Mouse (Mus musculus) yolk sac, embryonic 10.5 days (tissue): ENCODE measurements around the gene Gcsh.
A peak's percentile ranks its signal among the peaks of the same experiment; 100 is the strongest.

Experiments
- DNase-seq: peaks from one replicate; pipeline ENCODE4 v3.0.0-alpha.2; 2017; ENCODE audit warnings: low spot score

Gene Gcsh

GRCm38 (mm10) chr8:116993095-116993867, at the start of gene Gcsh:
Gene Gcsh (minus strand): TSS chr8:116993537.
- peak; percentile 100 for DNase-seq

GRCm38 (mm10) chr8:117039843-117040242, 46.5 kb upstream of the Gcsh start:
- no peak for DNase-seq

GRCm38 (mm10) chr8:117037374-117037935, 44.1 kb upstream of the Gcsh start:
- DNase-seq, result peak; percentile 71

GRCm38 (mm10) chr8:117033393-117033792, 40.1 kb upstream of the Gcsh start:
- peak; percentile 30 for DNase-seq

DNA sequence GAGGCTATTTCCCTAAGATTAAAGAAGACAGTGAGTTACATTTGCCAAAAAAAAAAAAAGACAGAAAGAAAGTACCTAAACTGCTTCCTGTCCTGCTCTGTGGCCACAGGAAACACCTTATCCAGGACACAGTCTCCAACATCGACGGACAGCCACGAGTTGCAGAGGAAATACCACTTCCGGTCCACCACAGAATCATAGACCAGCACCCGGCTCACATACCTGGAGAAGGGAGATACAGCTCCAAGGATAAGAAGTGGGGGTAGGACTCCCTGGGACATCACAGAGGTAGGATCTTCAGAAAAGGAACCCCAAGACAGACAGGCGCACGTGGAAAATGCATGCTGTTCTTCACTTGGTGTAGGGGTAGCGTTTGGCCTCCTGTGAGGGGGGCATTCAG, 39.3 kb upstream of the Gcsh start:
- DNase-seq, result no peak

DNA sequence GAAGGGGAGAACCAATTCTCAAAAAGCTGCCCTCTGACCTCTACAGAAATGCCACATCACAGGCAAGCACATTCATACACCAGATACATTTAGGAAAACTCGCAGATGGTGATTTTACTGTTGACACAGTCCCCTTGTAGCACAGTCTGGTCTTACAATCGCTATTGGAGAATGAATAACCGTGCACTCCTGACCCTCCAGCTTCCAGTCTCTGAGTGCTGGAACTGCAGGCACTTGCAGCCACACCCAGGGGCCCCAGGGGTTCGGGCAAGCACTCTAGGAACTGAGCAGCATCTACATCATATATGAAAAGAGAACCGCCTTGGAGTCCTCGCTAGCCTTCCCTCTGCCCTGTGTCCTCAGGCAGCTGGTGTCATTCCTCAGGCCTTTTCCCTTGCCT, 38.1 kb upstream of the Gcsh start:
- peak; percentile 36 for DNase-seq

DNA sequence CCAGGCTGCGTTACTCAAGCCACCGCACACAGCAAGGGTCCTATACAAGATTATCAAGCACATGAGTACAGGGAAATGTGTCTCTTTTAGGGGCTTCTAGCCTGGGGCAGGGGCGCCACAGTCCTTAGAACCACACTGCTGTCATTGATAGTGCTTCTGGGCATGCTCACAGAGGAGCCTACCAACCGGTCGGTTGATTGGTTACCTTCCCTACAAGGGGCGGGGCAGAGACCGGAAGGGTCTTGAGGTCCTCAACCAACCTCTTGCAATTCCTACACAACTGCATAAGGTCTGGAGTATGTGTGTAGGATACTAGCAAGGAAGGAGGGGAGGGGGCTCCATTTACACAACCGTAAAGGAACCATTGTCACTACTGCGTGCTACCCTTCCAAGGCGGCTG, 35.3 kb upstream of the Gcsh start:
- peak; percentile 32 for DNase-seq

- DNase-seq, result no peak
Observed at GRCm38 (mm10) chr8:117027601-117028000, 34.3 kb upstream of the Gcsh start.

GRCm38 (mm10) chr8:117022297-117022993, 29.1 kb upstream of the Gcsh start:
- DNase-seq, result no peak

DNA sequence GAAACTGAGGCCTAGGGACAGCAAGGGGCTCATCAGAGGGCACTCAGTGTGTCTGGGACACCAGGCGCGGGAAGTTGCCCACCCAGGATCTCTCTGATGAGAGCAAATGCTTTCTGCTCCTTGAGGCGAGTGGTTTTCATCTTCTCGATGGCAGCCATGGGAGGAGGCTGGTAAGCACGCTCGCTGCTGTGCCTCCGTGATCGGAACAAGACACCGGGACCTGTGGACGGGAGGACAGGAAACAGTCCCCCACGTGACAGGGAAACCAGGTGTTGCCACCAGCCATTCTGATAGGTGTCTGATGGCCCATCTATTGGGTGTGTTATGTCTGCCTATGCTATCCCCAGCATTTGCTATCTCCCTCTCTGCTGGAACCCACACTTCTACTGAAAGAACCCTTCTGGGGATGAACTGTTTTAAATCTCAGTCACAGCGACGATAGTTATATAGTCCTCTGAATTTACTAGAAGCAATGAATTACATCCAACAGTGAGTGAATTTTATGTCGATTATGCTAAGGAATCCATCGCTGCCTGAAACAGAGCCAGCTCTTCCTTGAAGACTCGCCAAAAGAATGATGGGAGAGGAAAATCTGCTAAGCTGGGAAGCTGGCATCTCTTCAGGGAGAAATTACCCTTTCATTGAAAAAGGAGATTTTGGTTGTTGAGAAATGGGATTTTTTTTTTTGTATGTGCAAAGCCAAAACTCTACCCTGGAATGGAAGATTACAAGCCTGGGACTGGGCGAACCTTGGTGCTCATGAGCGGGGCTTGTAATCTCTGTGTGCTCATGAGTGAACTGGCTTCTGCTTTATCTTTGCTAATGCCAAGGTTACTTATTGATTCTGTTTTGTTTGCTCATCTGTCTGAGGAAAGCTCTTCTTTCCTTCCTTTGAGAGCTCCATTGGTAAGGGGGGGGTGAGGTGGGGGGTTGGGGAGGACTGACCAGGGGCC, 26.3 kb upstream of the Gcsh start:
- DNase-seq, result peak; percentile 58

DNA sequence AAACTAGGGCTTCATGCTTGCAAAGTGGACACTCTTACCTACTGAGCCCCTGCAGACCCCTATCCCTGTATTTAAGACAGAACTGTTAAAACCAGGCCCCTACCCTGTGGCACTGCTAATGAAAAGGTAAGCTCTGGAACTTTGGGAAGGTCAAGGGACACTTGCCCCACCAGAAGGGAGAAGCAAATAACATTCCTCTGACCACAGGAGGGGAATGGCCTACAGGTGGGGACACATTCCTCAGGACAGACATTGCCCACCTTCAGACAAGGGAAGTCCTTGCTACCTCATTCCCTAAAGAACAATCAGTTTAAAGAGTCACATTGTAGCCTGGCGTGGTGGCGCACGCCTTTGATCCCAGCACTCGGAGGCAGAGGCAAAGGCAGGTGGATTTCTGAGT, 24.6 kb upstream of the Gcsh start:
- no peak for DNase-seq

DNA sequence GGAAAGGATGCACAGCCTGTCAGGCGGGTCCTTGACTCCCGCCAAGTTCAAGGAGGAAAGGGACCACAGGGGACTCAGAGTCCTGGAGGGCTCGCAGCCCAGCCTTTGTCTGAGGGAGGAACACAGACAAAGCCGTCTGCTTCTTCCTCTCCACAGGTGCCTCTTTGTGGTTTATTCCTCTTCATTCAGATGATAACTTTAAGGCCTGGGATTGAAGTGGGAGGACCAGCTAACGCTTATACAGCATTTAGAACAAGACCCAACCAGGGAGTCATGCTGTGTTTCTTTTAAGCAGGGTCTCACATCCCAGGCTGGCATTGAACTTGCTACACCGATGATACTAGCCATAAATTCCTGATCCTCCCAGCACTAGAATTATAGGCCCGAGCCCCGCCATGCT, 23.7 kb upstream of the Gcsh start:
- DNase-seq, result no peak

DNA sequence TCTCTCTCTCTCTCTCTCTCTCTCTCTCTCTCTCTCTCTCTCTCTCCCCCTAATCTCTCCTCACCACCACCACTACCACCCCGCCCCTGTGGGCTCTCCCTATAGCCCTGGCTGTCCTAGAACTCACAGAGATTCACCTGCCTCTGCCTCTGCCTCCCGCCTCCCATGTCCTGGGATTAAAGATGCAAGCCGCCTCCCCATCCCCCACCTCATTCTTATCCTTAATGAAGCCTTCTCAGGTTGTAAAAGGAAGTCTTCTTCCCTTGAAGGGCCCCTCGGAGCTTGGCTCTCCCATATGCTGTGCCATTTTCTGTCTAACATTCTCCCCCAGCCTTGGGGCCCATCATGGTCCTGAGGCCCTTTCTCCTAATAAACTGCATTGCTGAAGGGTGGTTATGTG, 22.3 kb upstream of the Gcsh start:
- DNase-seq, result no peak

- DNase-seq, result no peak
Observed at GRCm38 (mm10) chr8:117011366-117011765, 18.0 kb upstream of the Gcsh start.

GRCm38 (mm10) chr8:116994016-116994716, 829 bp upstream of the Gcsh start:
- DNase-seq, result no peak

DNA sequence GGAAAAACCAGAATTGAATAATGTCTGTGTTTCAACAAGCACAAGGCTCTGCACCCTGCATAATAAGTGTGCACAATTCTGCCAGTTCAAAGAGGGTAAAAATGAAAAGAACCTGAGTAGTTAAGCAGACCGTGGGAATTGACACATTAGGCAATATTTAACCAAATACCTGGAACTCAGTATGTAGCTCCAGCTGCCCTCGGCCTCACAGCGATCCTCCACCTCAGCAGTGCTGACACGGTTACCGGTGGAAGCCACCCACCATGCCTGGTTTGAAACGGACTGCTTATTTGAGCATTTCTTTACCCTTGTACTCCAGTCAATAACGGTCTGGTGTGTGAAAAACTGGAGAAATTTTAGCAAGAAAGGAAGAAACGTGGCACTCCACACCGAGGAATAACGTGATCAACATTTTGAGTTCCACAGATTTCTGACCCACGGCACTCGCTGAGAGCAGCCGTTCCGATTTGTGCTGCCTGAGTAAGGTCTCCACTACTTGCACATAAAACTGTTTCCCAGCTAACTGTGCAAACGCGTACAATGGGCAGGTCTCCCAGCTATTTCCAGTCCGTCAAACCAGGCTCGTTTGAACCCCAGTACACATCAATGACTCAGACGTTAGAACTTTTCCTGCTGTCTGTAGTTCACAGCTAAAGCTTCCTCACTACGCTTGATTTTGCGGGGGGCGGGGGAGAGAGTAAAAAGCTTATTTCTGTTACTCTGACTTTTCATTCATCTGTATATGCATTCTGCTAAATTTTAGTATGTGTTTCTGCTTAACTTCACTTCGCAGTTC, 963 bp downstream of the Gcsh start:
- peak; percentile 73 for DNase-seq

- DNase-seq, result peak; percentile 69
Observed at GRCm38 (mm10) chr8:116991241-116991640, 2.1 kb downstream of the Gcsh start.

- no peak for DNase-seq
Observed at GRCm38 (mm10) chr8:116989842-116990241, 3.5 kb downstream of the Gcsh start.

DNA sequence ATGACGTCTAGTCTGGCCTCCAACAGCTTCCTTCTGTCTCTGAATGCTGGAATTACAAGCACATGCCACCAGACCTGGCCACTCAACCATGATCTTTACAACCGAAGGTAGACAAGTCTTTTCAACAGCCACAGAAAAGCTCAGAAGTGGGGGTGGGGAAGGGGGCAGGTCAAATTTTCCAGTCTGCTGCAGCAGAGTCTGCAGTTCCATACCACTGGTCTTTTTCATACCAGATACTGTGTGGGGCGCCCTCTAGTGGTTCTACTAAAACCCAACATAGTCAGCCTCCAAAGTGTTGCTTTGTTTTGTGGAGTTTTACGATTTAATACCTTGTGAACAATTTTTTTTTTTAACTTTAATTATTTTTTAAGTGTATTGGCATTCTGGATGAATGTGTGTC, 13.2 kb downstream of the Gcsh start:
- DNase-seq, result peak; percentile 65

DNA sequence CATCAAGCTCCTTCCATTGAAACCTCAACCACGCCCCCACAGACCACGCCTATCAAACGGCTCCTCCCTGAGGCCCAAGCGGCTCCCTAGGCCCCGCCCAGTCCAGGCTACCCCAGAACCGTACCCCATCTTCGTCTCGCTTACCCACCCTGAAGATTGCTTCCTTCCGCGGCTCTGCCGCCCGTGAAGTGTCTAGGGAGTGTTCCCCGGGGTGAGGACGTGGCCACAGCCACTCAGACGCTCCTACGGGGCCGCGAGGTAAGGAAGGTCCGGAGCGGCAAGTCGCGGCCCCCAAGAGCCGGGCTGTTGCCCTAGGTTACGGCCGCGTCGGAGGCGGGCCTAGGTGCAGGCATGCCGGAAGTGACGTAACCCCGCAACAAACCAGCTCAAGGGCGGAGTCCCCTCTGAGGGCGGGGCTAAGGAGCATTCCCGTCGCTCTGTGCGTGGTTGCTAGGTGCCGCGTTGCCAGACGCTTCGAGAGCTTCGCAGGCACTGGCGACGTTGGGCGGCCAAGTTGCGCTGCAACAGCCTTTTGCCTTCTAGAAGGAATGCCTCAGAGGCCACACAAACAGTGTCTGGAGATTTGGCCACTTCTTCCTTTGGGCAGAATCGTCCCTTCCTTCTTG, 14.6 kb downstream of the Gcsh start, which contains the start of gene 1700030J22Rik:
TSS of gene 1700030J22Rik (minus strand) at position 329 of the 626 bp plus-strand sequence.
- DNase-seq, result peak; percentile 99
